Mouse (Mus musculus) WW6 (cell line): ENCODE data around the gene Slc11a1.

Experiments
- DNase-seq: peaks from one replicate; pipeline ENCODE4 v3.0.0-alpha.2; 2013; ENCODE audit warnings: low read depth, low spot score

Slc11a1 gene

DNA sequence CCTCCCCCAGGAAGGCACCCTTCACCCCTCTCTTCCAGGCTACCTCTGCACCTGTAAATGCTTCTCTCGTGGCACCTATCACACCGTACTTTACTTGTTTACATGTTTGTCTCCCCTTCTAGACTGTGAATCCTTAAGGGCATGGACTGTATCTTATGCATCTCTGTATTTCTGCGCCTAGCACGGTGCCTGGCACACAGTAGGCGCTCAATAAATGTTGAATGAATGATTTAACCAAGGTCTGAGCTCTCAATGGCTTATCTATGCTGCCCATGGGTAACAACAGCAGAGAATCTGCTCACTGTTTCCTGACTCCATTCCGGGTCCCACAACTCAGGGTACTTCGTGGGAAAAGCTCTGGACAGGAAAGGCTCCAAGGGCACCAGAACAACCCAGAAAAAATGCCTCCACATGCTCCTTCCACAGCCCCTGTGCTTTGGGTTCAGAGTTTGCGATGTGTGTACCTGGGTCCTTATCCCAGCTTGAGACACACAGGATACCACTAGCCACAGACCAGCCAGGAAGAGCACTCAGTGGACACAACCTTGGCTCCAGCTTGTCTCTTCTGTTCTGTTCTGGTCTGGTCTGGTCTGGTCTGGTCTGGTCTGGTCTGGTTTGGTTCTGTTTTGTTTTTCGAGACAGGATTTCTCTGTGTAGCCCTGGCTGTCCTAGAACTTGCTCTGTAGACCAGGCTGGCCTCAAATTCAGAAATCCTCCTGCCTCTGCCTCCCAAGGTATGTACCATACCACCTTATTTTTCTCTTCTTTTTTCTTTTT lies 21.4 kb upstream of the Slc11a1 start:
- no peak for DNase-seq

- DNase-seq = no peak
These were observed 17.5 kb upstream of the Slc11a1 start for GRCm38 (mm10) chr1:74357531-74357930.

GRCm38 (mm10) chr1:74359952-74360517 lies 15.0 kb upstream of the Slc11a1 start:
- DNase-seq = no peak

- DNase-seq = peak; percentile 67
These were observed 13.2 kb upstream of the Slc11a1 start, which contains the start of gene Catip for GRCm38 (mm10) chr1:74361812-74362211. TSS of gene Catip (plus strand) at chr1:74362108.

GRCm38 (mm10) chr1:74362325-74363229 lies 12.4 kb upstream of the Slc11a1 start:
- DNase-seq = no peak

GRCm38 (mm10) chr1:74363437-74363836 lies 11.6 kb upstream of the Slc11a1 start:
- no peak for DNase-seq

DNA sequence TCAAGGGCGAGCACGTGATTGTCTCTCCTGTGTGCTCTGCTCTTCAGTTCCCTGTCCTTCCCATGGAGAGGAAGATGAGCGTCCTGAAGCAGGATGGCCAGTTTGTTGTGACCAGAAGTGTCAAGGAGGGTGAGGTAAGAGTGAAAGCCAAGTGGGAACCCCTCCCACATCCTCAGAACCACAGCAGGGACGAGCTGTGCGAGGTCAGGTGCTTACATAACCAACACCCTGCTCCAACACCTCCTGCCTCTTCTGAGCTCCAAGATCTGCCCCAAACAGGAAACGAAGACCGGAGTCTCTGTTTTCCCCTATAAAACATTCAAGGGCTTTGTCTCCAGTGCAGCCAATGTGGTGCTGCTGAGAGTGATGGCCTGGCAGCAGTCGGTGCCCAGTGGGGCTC lies 10.7 kb upstream of the Slc11a1 start:
- DNase-seq = no peak

DNA sequence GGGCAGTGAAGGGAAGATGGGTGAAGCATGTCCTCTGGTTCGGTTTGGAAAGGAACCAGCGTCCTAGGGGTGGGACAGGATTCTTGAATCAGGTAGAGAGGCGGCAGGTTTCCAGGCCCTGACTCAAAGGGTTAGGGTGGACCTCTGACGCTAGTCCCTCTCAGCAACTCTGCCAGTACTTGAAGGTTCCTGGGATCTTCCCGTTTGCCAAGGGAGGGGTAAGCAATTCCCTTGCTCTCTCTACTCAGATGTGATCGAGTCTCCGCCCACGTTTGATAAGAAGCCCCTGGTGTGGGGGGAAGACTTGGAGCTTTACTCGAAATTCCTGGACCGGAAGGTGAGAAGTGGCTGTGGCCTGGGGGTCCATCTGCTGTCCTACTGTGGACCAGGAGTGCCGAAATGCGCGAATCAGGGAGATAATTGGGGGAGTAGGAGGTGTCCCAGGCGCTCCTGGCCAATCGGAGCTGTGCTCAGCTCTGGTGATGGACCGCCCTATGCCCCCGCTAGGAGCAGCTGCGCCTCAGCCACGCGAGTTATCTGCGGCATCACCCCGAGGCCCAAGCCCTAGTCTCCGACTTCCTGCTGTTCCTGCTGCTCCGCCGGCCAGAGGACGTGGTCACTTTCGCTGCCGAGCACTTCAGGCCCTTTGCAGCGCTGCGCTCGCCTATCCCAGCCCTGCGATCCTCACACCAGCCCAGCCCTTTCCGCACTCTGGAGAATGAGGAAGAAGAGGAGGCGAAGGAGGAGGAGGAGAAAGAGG lies 6.9 kb upstream of the Slc11a1 start:
- no peak for DNase-seq

DNA sequence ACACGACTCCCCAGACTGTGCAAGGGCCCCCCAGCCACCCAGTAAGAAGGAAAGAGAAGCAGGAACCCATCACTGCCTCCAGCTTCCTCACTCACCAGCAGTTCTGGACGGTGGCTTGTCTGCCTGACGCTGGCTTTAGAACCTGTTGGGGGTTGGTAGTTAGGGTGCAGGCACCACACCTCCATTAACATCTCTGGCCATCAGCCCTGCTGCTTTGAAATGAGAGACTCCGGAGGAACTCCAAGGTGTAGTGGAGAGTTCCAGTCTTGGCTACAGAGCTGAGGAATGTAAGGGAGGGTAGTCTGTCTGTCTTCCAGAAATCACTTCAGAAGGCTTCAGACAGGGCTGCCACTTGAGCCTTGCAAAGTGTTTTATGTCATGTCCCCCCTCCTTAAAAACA lies 5.0 kb upstream of the Slc11a1 start:
- DNase-seq = no peak

- no peak for DNase-seq
These were observed 1.6 kb upstream of the Slc11a1 start for GRCm38 (mm10) chr1:74373372-74373771.

DNA sequence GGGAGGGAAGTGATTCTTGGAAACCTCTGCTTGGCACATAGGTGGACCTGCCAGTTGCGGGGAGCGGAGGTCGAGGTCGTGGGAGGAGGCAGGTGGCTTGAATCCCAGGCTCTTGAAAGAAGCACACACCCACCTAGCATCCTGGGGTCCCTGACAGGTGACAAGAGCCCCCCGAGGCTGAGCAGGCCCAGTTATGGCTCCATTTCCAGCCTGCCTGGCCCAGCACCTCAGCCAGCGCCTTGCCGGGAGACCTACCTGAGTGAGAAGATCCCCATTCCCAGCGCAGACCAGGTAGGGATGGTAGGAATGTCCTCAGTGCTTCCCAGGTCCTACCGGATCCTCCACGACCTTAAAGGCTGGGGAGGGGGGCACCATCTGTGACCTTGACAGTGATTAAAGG lies 566 bp downstream of the Slc11a1 start:
- DNase-seq = no peak

DNA sequence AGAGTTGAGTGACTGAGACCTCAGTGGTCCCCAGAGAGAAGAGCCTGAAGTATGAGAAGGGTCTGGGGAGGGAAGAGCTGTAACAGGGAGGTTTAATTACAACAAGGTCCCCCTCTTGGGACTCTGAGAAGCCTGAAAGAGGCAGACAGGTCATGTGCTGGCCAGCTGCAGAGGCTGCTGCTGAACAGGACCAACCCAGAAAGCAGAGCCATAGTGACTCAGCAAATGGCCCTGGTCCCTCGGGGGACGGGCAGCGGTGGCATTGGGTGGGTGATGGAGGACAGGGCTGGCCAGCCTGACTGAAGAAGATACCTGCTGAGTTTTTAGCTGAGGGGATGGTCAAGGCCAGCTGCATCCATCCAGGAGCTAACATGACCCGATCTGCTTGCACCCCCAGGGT lies 1.4 kb downstream of the Slc11a1 start:
- no peak for DNase-seq

DNA sequence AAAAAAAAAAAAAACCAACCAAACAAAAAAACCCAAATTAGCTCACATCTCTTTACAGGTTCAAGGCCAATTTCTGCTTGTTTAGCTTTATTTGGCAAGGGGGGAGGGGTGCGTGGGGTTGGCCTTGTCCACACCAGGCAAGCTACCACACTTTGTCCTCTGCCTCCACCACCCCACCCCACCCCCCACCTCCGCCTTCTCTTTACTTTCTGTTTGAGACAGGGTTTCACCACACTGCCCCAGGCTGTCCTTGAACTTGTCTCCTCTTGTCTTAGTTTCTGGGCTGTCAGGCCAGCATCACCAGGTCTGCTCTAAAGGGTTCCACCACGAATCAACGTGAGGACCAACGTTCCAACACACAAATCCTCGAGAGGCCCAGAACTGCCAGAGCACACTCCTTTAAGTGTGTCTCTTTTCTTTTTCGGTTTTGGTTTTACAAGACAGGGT lies 4.1 kb downstream of the Slc11a1 start:
- DNase-seq = no peak

DNA sequence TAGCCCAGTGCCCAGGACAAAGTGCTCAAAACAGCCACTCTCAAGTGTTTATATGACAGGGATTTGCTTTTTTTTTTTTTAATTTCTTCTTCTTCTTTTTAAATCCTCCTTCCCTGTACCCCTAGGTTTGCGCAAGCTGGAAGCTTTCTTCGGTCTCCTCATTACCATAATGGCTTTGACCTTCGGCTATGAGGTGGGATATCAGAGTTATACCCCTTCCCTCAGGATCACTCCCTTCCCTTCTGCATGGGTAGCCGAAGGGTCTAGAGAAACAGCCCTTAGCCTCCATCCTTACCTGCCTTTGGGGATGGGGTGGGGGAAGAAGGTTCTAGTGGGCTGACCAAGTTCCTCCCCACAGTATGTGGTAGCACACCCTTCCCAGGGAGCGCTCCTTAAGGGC lies 5.5 kb downstream of the Slc11a1 start:
- no peak for DNase-seq

- DNase-seq = no peak
These were observed 6.6 kb downstream of the Slc11a1 start for GRCm38 (mm10) chr1:74381588-74382021.

- DNase-seq = no peak
These were observed 8.4 kb downstream of the Slc11a1 start for GRCm38 (mm10) chr1:74383385-74383784.

DNA sequence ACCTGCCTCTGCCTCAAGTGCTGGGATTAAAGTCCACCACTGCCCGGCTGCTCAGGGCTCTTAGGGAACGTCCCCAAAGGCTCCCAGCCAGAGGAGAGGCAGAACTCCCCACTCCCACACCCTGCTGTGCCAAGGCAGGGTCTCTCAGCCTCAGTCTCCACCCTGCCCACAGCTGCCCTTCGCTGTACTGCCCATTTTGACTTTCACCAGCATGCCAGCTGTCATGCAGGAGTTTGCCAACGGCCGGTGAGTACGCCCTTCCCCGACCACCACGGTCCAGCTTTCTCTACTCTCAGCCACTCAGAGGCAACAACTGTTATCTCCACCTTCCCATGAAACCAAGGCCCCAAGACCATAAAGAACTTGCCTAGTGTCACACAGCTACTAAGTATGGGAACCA lies 9.5 kb downstream of the Slc11a1 start:
- no peak for DNase-seq

DNA sequence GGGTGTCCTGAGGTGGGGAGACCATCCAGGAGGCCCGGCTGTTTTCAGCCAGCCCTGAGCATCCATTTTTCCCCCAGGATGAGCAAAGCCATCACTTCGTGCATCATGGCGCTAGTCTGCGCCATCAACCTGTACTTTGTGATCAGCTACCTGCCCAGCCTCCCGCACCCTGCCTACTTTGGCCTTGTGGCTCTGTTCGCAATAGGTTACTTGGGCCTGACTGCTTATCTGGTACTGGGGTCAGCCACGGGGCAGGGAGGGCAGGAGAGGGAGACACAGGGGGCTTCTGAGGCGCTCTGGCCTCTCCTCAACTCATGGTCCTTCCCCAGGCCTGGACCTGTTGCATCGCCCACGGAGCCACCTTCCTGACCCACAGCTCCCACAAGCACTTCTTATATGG lies 10.1 kb downstream of the Slc11a1 start:
- no peak for DNase-seq

DNA sequence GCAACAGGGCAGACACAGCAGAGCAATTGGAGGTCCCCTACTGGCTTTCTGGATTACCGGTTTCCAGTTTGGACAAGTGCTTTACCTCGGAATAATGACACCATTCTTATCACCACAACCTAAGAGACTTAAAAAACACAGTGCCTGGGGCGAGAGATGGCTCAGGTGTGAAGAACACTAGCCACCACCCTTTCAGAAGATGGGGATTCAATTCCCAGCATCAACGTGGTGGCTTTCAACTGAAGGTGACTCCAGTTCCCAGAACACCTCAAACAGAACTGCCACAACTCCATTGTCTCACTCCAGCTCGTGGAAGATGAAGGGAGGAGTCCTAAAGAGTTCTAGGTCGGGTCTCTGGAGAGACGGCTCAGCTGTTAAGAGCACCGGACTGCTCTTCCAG lies 10.5 kb downstream of the Slc11a1 start:
- DNase-seq = no peak

DNA sequence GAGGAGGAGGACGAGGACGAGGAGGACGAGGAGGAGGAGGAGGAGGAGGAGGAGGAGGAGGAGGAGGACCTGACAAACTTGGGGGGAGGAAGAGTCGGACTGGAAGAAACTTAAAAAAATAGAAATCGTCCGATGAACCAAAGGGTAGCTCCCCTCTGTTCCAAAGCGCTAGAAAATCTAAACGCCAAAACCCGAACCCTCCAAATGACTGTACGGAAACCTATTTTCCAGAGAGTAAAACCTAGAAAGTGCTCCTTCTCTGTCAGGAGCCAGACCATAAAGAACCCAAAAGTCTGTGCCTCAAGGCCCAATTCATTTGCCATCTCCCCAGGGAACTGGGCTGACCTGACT lies 11.3 kb downstream of the Slc11a1 start:
- no peak for DNase-seq

- DNase-seq = peak; percentile 93
These were observed 11.9 kb downstream of the Slc11a1 start for GRCm38 (mm10) chr1:74386714-74387385.
